Mouse (Mus musculus): ENCODE results near the gene Krt24. TPM values are rescaled to one million over a fixed set of nuclear protein-coding genes. Genes with fewer than 3 reads are reported as not detected.

Krt24 gene
- not detected for total RNA-seq (2023)

GRCm38 (mm10) chr11:99284833-99285312, at the start of gene Krt24:
Krt24 (minus strand) TSS chr11:99285262.

DNA sequence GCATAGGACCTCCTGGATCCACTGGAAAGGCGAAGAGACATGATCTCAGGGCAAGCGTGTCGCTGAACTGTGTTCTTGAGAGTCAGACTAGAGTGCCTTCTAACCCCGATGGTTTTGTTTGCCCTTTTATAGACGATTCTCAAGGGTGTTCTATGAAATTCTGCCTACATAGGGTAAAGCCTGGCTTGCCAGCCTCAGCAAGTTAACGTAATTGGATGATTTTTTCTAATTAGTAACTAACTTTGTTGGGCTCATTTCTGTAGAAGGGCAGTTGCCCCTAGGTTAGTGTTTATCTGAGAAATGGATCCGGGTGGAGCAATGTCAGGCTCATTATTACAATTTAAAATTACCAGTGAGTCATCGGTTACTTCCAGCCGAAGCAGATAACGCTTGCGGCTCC, 37.8 kb upstream of the Krt24 start, which contains the start of gene Krt25:
TSS of gene Krt25 (minus strand) at position 101 of the 400 bp plus-strand sequence.

GRCm38 (mm10) chr11:99243820-99244374, 41.2 kb downstream of the Krt24 start, which contains the start of gene Krt222:
Krt222 (minus strand) TSS chr11:99244085.

DNA sequence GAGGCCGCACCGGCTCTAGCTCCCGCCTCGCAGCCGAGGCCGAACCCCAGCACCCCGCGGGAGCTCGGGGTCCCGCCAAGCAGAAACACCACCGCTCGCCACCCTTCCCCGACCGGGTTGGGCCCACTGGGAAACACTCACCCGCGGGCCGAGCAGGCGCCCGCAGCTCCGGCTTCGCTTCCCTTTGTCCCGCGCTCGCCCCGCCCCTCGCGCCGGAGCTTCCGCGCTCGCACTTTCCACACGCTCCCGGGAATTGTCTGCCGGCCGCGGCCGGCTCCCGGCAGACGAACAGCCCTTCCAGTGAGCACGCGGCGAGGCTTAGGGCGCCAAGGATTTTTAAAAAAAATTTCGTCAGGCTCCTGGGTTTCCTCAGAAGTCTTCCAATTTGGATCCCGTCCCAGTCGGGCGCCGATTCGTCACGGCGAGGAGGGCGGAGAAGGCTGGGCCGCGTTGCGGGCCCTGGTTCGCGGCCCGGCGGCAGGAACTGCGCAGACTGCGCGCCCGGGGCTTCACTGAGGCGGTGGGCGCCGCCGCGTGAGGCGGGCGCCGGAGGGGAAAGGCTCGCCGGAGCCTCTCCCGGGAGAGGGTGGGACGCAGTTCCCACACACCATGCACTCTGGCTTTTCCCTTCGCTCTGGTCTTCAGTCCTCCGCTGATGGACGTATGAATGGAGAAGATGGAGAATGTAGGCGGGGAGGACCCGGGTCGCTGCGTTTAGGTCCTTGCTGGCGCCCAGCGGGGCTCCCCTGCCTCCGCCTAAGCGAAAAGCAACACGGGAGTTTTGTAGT, 54.6 kb downstream of the Krt24 start, which contains the start of gene Smarce1:
TSS of gene Smarce1 (minus strand) at position 757 of the 788 bp plus-strand sequence.

Other genes starting within 250 kb of the Krt24 start
- gene Igfbp4, start 244.0 kb downstream of the Krt24 start, total RNA-seq (2023), result 449 TPM
- 0.47 TPM for gene Tns4, start 196.0 kb downstream of the Krt24 start, total RNA-seq (2023)
- 1,218 TPM for gene Ccr7, start 130.2 kb downstream of the Krt24 start, total RNA-seq (2023)
- 159 TPM for gene Smarce1, start 54.2 kb downstream of the Krt24 start, total RNA-seq (2023)
- gene Krt222, start 41.2 kb downstream of the Krt24 start, total RNA-seq (2023), result 0.24 TPM
- gene Krt25, start 37.7 kb upstream of the Krt24 start, total RNA-seq (2023), result not detected
- not detected for gene Krt26, start 52.7 kb upstream of the Krt24 start, total RNA-seq (2023)
- gene Krt27, start 65.8 kb upstream of the Krt24 start, total RNA-seq (2023), result not detected
- not detected for gene Krt28, start 89.6 kb upstream of the Krt24 start, total RNA-seq (2023)
- gene Krt10, start 104.1 kb upstream of the Krt24 start, total RNA-seq (2023), result 1.2 TPM
- gene Krt12, start 137.0 kb upstream of the Krt24 start, total RNA-seq (2023), result not detected
- gene Krt20, start 152.9 kb upstream of the Krt24 start, total RNA-seq (2023), result not detected
- gene Krt23, start 207.9 kb upstream of the Krt24 start, total RNA-seq (2023), result not detected
- not detected for gene Krt39, start 236.1 kb upstream of the Krt24 start, total RNA-seq (2023)